Mouse (Mus musculus) liver, adult 2 months (tissue): ENCODE data around the gene Tmcc2. TPM values are rescaled to one million over a fixed set of nuclear protein-coding genes. Genes with fewer than 3 reads are reported as not detected.
A peak's percentile ranks its signal among the peaks of the same experiment; 100 is the strongest.

Experiments
- DNase-seq: peaks from one replicate; pipeline ENCODE4 v3.0.0-alpha.2; 2011; ENCODE audit warnings: low read depth, low spot score; ENCODE audit errors: extremely low read depth
- H3K27ac ChIP-seq: fragments of 200-500 bp; replicated peaks from 2 replicates; pipeline ENCODE4 v1.5.1; 2012; ENCODE audit warnings: low read depth, mild to moderate bottlenecking, control low read depth, inconsistent platforms, low read length; ENCODE audit not compliant: insufficient read depth
- H3K27me3 ChIP-seq: fragments of 200-500 bp; 2 replicates; pipeline ENCODE4 v1.6.1; 2012; ENCODE audit warnings: mild to moderate bottlenecking, moderate library complexity, low read length, inconsistent platforms; ENCODE audit not compliant: control insufficient read depth, insufficient read depth
- H3K36me3 ChIP-seq: fragments of 200-500 bp; 2 replicates; pipeline ENCODE4 v1.6.1; 2012; ENCODE audit warnings: low read length, inconsistent platforms; ENCODE audit not compliant: control insufficient read depth, insufficient read depth
- H3K4me1 ChIP-seq: fragments of 200-500 bp; 2 replicates; pipeline ENCODE4 v1.6.1; 2011; ENCODE audit warnings: low read length; ENCODE audit not compliant: control insufficient read depth, insufficient read depth
- H3K4me3 ChIP-seq: fragments of 200-500 bp; 2 replicates; pipeline ENCODE4 v1.5.1; 2011; ENCODE audit warnings: low read depth, mild to moderate bottlenecking, control low read depth, low read length, moderate library complexity; ENCODE audit not compliant: insufficient read depth
- H3K79me2 ChIP-seq: fragments of 200-500 bp; 2 replicates; pipeline ENCODE4 v1.6.1; 2012; ENCODE audit warnings: inconsistent platforms, mild to moderate bottlenecking, low read length, moderate library complexity; ENCODE audit not compliant: control insufficient read depth, insufficient read depth
- H3K9ac ChIP-seq: fragments of 200-500 bp; 2 replicates; pipeline ENCODE4 v1.6.1; 2012; ENCODE audit warnings: low read depth, mild to moderate bottlenecking, control low read depth, inconsistent platforms, low read length
- CTCF ChIP-seq: fragments of 200-500 bp; IDR thresholded peaks from 2 replicates; pipeline ENCODE4 v1.5.1; 2011; ENCODE audit warnings: low read depth, low read length, control low read depth
- POLR2A ChIP-seq: fragments of 200-500 bp; IDR thresholded peaks from 2 replicates; pipeline ENCODE4 v1.6.1; 2011; ENCODE audit warnings: low read length, control low read depth; ENCODE audit not compliant: insufficient read depth; ENCODE audit errors: extremely low read depth
- WGBS: fragments of 180-500 bp; shearing (Covaris S2); methylation state at CpG from one replicate; pipeline ENCODE4 v1.1.7; 2018; 5-methylcytosine and 5-hydroxymethylcytosine counted together
- polyA plus RNA-seq: library from polyadenylated mRNA; depleted of rRNA; stranded (reverse); fragments of >200 nt; gene quantifications from 2 replicates; pipeline ENCODE4 v1.2.3, GENCODE M21; 2012
- total RNA-seq: library from RNA; depleted of rRNA; stranded (reverse); fragments of >200 nt; gene quantifications from 2 replicates; pipeline ENCODE4 v1.2.3, GENCODE M21; 2014

Gene Tmcc2
- total and polyA plus RNA-seq, 2 experiments = 1.6 to 2.5 TPM

DNA sequence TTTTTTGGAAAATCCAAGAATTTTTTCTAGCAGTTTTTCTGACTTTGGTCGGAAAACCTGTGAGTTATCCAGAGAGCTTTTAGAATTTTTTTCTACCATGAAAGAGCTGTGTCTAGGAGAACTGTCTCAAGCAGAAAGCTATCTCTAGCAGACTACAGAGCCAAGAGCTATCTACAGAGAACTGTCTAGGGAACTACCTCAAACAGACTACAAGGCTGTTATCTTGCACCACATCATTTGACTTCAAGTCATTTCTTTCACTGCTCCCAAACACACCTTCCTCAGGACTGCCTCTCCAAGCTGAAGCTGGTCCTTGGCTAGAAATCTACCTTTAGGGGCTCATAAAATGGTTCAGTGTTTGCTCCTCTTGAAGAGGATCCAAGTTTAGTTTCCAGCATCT, 10.8 kb upstream of the Tmcc2 start:
- H3K4me1 ChIP-seq = no peaks in the 10 kb centered on the region
- no peak overlapping the region for H3K27ac ChIP-seq
- 91% methylated on average over 1 of the region's 1 CpGs for WGBS
- no peaks in the 10 kb centered on the region for H3K27me3 ChIP-seq
- H3K4me3 ChIP-seq = no peak overlapping the region
- H3K36me3 ChIP-seq = no peaks in the 10 kb centered on the region
- DNase-seq = no peak
- no peaks in the 10 kb centered on the region for H3K79me2 ChIP-seq
- TF ChIP-seq POLR2A = no peak
- no peak for TF ChIP-seq CTCF
- no peak overlapping the region for H3K9ac ChIP-seq

GRCm38 (mm10) chr1:132400538-132400937, 9.5 kb upstream of the Tmcc2 start:
- no peaks in the 10 kb centered on the region for H3K36me3 ChIP-seq

DNA sequence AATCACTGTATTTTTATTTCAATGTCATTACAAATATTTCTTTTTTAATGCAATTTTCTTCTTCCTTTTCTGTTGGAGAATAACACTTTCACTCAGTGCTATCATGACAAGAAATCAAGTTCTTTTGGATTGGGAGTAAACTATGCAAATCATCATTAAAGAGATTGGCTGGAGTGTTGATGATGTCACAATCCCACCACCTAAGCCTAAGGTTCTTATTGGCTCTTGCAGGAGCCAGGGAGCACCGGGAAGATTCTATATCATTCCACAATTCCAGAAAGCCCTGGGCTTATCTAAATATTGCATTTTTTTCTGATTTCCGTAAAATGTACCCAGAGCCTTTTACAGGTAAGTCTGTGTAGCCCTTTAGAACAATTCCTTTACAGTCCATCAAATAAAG, 5.6 kb upstream of the Tmcc2 start:
- no peak overlapping the region for H3K4me3 ChIP-seq
- TF ChIP-seq POLR2A (no peak), CTCF (no peak)
- no peak overlapping the region for H3K27ac ChIP-seq
- WGBS = 78% methylated on average over 2 of the region's 2 CpGs
- H3K9ac ChIP-seq = no peak overlapping the region
- no peaks in the 10 kb centered on the region for H3K27me3 ChIP-seq
- H3K4me1 ChIP-seq = no peaks in the 10 kb centered on the region; the same call in 1 of the 2 replicates
- no peak for DNase-seq
- H3K36me3 ChIP-seq = no peaks in the 10 kb centered on the region
- H3K79me2 ChIP-seq = no peaks in the 10 kb centered on the region

More at GRCm38 (mm10) chr1:132400538-132400937, 9.5 kb upstream of the Tmcc2 start:
- Histone ChIP-seq H3K27me3 (no peaks in the 10 kb centered on the region), H3K79me2 (no peaks in the 10 kb centered on the region), H3K4me3 (no peak overlapping the region), H3K4me1 (no peaks in the 10 kb centered on the region), H3K27ac (no peak overlapping the region), H3K9ac (no peak overlapping the region)
- no peak for TF ChIP-seq POLR2A
- no peak for TF ChIP-seq CTCF
- WGBS = 63% methylated on average over 1 of the region's 1 CpGs
- DNase-seq = no peak

GRCm38 (mm10) chr1:132392872-132393271, 1.8 kb upstream of the Tmcc2 start:
- peaks cover 4% of the 10 kb centered on the region for H3K27me3 ChIP-seq
- no peak overlapping the region for H3K4me3 ChIP-seq
- DNase-seq = no peak
- H3K4me1 ChIP-seq = no peaks in the 10 kb centered on the region; the same call in 1 of the 2 replicates
- H3K9ac ChIP-seq = no peak overlapping the region
- TF ChIP-seq POLR2A (no peak), CTCF (no peak)
- no peak overlapping the region for H3K27ac ChIP-seq
- 78% methylated on average over 5 of the region's 5 CpGs for WGBS
- no peaks in the 10 kb centered on the region for H3K79me2 ChIP-seq
- H3K36me3 ChIP-seq = no peaks in the 10 kb centered on the region

- DNase-seq = no peak
- Histone ChIP-seq H3K36me3 (no peaks in the 10 kb centered on the region), H3K4me1 (peaks cover 1% of the 10 kb centered on the region; the same call in 1 of the 2 replicates), H3K4me3 (peak overlapping the region; percentile 80), H3K79me2 (no peaks in the 10 kb centered on the region), H3K9ac (peak overlapping the region; percentile 75), H3K27me3 (peaks cover 4% of the 10 kb centered on the region), H3K27ac (no peak overlapping the region)
- no peak for TF ChIP-seq POLR2A
- TF ChIP-seq CTCF = no peak
- 6% methylated on average over 54 of the region's 54 CpGs for WGBS
Observed at GRCm38 (mm10) chr1:132391580-132392022, 520 bp upstream of the Tmcc2 start.

DNA sequence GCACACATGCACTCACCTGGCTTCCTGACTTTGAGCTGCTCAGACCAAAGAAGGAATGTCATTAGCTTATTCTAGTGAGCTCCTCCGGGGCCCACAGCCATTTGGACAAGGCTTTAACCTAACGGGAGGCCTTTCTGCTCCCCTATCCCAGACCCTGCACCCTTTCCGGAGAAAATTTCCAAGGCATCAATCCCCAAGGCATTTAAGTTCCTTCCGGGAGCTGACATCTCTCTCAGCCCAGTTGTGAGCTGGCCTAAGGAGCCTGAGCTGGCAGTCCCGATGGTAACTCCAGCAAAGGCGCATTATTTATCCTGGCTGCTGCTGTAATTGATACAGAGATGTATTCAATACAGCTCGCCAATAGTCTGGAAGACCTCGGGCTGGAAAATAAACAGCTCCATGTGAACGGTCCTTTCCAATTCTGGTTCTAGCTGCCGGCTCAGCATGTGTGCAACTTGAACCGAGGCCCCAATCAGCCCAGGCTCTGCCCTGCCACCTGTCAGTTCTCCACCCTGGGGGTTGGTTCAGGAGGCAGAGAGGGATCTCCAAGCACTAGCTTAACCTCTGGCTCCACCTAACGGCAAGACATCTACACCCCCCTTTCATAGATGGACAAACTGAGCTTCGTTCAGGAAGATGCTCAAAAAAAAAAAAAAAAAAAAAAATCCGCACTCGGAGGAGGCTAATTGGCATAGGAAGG, 1.0 kb downstream of the Tmcc2 start:
- peak; percentile 35 for DNase-seq
- H3K4me3 ChIP-seq = peak overlapping the region; percentile 80
- no peaks in the 10 kb centered on the region for H3K79me2 ChIP-seq
- H3K4me1 ChIP-seq = peaks cover 1% of the 10 kb centered on the region; the same call in 1 of the 2 replicates
- H3K9ac ChIP-seq = peak overlapping the region; percentile 61; the same call in 1 of the 2 replicates
- no peaks in the 10 kb centered on the region for H3K36me3 ChIP-seq
- H3K27me3 ChIP-seq = peaks cover 4% of the 10 kb centered on the region
- TF ChIP-seq CTCF (peak; percentile 61), POLR2A (no peak)
- WGBS = 36% methylated on average over 15 of the region's 15 CpGs
- H3K27ac ChIP-seq = peak overlapping the region; percentile 92
